Mouse (Mus musculus): ENCODE data around the gene Mlec. TPM values are rescaled to one million over a fixed set of nuclear protein-coding genes. Genes with fewer than 3 reads are reported as not detected.

Gene Mlec
- polyA plus RNA-seq, 1 experiment from 2014 or later, result 51.5 TPM

DNA sequence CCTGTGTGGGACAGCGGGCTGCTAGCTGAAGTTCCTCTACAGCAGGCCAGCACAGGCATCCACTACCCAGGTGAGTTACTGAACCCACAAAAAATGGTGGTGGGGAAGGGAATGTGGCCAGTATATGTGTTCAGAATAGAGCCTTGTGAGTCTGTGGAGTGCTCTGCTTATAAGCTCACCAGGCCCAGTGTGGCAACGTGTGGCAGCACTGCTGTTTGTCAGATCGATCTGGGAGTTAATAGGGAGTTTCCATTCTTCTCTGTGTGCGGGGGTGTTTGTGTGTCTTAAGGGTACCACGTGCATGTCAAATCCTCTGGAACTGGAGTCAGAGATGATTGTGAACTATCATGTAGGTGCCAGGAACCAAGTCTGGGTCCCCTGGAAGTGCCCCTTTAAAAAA, 58.4 kb downstream of the Mlec start:
- DNase-seq (ENCODE audit: low spot score) (no peak), ATAC-seq (ENCODE audit: insufficient number of reproducible peaks, low FRiP score, low TSS enrichment, low read depth) (no peak)
- Histone ChIP-seq H3K4me1 (ENCODE audit: control insufficient read depth, insufficient read depth, low read length) (no peaks in the 10 kb centered on the region), H3K27ac (replicated peaks; ENCODE audit: low read depth, low read length) (no peak overlapping the region), H3K9ac (ENCODE audit: low read length) (no peak overlapping the region), H3K4me2 (ENCODE audit: low read depth, severe bottlenecking) (no peak overlapping the region), H3K9me3 (ENCODE audit: control insufficient read depth, low read length) (no peaks in the 10 kb centered on the region), H3K36me3 (ENCODE audit: control insufficient read depth, insufficient read depth, low read length) (peaks cover 23% of the 10 kb centered on the region), H3K27me3 (ENCODE audit: control insufficient read depth, insufficient read depth, low read length) (no peaks in the 10 kb centered on the region), H3K4me3 (ENCODE audit: low read depth, low read length) (no peak overlapping the region)
- WGBS, result 89% methylated on average over 5 of the region's 5 CpGs

DNA sequence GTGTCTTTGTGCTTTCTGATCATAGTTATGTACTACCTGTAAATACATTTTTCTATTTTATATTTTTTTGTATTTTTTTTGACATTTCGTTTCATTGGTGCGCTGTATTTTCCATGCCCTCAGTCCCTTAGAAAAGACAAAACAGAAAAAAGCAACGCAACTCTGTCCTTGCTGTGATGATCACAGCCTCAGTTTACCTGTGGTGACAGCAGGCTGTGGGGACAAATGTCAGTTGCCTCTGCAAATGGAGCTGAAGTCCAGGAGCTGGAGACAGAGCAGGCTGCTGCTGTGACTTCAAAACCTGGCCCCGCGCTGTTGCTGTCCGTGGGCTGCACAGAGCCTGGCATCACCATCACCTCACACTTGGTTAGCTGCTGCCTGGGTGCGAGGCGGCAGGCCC, 59.8 kb downstream of the Mlec start, which contains the start of gene Gm10401:
Gene Gm10401, minus strand, starts transcription at position 101 of the 400 bp plus-strand sequence.
- Histone ChIP-seq H3K36me3 (ENCODE audit: control insufficient read depth, insufficient read depth, low read length) (peaks cover 23% of the 10 kb centered on the region), H3K4me2 (ENCODE audit: low read depth, severe bottlenecking) (no peak within 1 kb of the TSS), H3K9me3 (ENCODE audit: control insufficient read depth, low read length) (no peaks in the 10 kb centered on the region), H3K4me3 (ENCODE audit: low read depth, low read length) (no peak within 1 kb of the TSS), H3K27me3 (ENCODE audit: control insufficient read depth, insufficient read depth, low read length) (no peaks in the 10 kb centered on the region), H3K27ac (replicated peaks; ENCODE audit: low read depth, low read length) (no peak within 1 kb of the TSS), H3K4me1 (ENCODE audit: control insufficient read depth, insufficient read depth, low read length) (no peaks in the 10 kb centered on the region), H3K9ac (ENCODE audit: low read length) (no peak within 1 kb of the TSS)
- no peak for DNase-seq (ENCODE audit: low spot score)
- no peak for ATAC-seq (ENCODE audit: insufficient number of reproducible peaks, low FRiP score, low TSS enrichment, low read depth)
- WGBS, result 94% methylated on average over 8 of the region's 8 CpGs

Other genes starting within 250 kb of the Mlec start
- 0.54 and 0.59 TPM in 2 replicates for gene Oasl1, start 234.9 kb downstream of the Mlec start, polyA plus RNA-seq (2014; fragmentation: Nextera tagmentation; extraction: Ambion mirVana)
- 55.2 and 56.8 TPM in 2 replicates for gene 2210016L21Rik, start 216.0 kb downstream of the Mlec start, polyA plus RNA-seq (2014; fragmentation: Nextera tagmentation; extraction: Ambion mirVana)
- gene Hnf1a, start 187.1 kb downstream of the Mlec start, polyA plus RNA-seq (2014; fragmentation: Nextera tagmentation; extraction: Ambion mirVana), result not detected in 2 replicates
- gene Sppl3, start 147.0 kb downstream of the Mlec start, polyA plus RNA-seq (2014; fragmentation: Nextera tagmentation; extraction: Ambion mirVana), result 30.9 and 43.5 TPM in 2 replicates
- 36.5 and 39.5 TPM in 2 replicates for gene Gm10401, start 59.9 kb downstream of the Mlec start, polyA plus RNA-seq (2014; fragmentation: Nextera tagmentation; extraction: Ambion mirVana)
- gene Acads, start 38.8 kb downstream of the Mlec start, polyA plus RNA-seq (2014; fragmentation: Nextera tagmentation; extraction: Ambion mirVana), result 41.5 and 49.3 TPM in 2 replicates
- gene Unc119b, start 23.2 kb downstream of the Mlec start, polyA plus RNA-seq (2014; fragmentation: Nextera tagmentation; extraction: Ambion mirVana), result 65.3 and 65.4 TPM in 2 replicates
- 1.2 and 1.9 TPM in 2 replicates for gene Cabp1, start 36.2 kb upstream of the Mlec start, polyA plus RNA-seq (2014; fragmentation: Nextera tagmentation; extraction: Ambion mirVana)
- gene Pop5, start 77.7 kb upstream of the Mlec start, polyA plus RNA-seq (2014; fragmentation: Nextera tagmentation; extraction: Ambion mirVana), result 118 and 123 TPM in 2 replicates
- 77.5 and 105 TPM in 2 replicates for gene Rnf10, start 114.7 kb upstream of the Mlec start, polyA plus RNA-seq (2014; fragmentation: Nextera tagmentation; extraction: Ambion mirVana)
- gene Coq5, start 121.5 kb upstream of the Mlec start, polyA plus RNA-seq (2014; fragmentation: Nextera tagmentation; extraction: Ambion mirVana), result 51.4 and 54.6 TPM in 2 replicates
- 1,968 and 2,035 TPM in 2 replicates for gene Dynll1, start 142.8 kb upstream of the Mlec start, polyA plus RNA-seq (2014; fragmentation: Nextera tagmentation; extraction: Ambion mirVana)
- gene Srsf9, start 169.0 kb upstream of the Mlec start, polyA plus RNA-seq (2014; fragmentation: Nextera tagmentation; extraction: Ambion mirVana), result 417 and 433 TPM in 2 replicates
- gene Gatc, start 183.0 kb upstream of the Mlec start, polyA plus RNA-seq (2014; fragmentation: Nextera tagmentation; extraction: Ambion mirVana), result 42.5 and 46.7 TPM in 2 replicates
- gene Triap1, start 183.0 kb upstream of the Mlec start, polyA plus RNA-seq (2014; fragmentation: Nextera tagmentation; extraction: Ambion mirVana), result 59.8 and 64.4 TPM in 2 replicates
- gene Cox6a1, start 190.8 kb upstream of the Mlec start, polyA plus RNA-seq (2014; fragmentation: Nextera tagmentation; extraction: Ambion mirVana), result 712 and 734 TPM in 2 replicates